Mouse (Mus musculus) CH12F3 (cell line): ENCODE data around the gene Hfm1.

ENCODE experiments used
- in situ Hi-C: fragments of 300-500 bp; cut with MboI; formaldehyde crosslinking; loops from 2 replicates; pipeline ENCODE4 v1.14.3; 2020; ENCODE audit warnings: low sequenced_read_pairs

Gene Hfm1

DNA sequence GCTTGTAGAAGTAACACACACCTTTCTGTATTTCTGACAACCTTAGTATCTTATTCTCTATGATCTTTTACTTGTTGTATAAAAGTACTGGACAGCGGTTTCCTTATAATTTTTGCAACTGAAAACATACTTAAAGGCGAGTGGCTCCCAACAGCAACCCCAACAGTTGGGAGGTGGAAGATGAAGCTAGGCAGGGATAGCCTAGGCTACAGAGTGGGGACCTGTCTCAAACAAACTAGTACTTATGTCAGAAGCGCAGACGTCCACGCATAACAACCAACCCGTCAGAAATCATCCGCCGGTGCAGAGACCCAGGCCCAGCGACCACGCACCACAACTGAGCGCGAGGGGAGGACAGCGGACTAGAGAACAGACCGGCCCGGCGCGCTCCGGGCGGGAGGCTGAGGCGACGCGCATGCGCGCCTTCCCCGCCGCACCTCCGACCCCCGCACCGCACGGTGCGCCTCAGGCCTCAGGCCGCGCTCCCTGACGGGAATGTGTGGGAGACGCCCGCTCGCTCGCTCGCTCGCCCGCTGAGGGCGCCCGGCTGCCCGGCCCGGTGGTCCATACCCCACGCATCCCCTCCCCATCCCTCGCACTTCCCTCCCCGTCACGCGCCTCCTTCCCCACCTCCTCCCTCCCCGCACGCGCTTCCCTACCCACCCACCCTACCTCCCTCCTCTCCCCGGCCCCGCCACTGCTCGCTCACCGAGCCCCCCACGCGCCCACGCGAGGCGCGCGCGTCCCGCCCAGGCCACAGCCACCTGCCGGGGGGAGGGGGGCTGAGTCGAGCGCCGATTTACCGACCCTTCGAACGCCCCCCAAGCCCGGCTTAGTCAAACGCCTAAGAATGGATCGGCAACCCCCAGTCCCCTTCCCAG, at the start of gene Hfm1:
TSS of gene Hfm1 (minus strand) at position 834 of the 881 bp plus-strand sequence.
- in situ Hi-C loops: no loop called here

DNA sequence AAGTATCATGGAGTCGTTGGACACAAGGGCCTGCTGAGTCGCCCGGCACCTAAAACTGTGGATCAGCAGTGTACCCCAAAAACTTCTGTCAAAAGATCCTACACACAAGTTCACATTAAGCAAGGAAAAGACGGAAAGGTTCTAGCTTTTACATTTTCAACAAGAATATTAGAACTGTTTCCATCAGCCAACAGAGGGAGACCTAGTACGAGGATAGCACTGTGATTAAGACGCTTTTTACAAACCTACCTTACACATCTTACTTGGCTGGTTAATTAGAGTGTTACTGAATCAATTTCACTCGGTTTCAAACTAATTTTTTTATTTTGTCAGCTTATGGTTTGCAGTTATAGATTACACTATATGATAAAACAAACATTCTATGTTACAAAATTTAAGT, 47.8 kb upstream of the Hfm1 start:
- in situ Hi-C loops: no loop called here

DNA sequence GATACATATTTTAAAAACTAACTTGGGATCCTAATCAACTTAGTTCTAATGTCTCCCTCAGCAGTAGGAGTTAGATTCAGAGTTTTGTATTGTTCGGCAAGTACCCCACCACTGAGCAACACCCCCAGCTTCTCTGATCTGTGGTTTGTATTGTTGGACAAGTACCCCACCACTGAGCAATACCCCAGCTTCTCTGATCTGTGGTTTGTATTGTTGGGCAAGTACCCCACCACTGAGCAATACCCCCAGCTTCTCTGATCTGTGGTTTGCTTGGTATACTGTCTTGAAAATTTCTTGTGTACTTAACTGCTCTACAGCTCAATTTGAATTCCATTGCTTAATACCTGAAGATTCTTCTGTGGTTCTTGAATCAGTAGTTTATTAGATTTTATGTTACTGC, 41.5 kb upstream of the Hfm1 start:
- in situ Hi-C loops: no loop called here

DNA sequence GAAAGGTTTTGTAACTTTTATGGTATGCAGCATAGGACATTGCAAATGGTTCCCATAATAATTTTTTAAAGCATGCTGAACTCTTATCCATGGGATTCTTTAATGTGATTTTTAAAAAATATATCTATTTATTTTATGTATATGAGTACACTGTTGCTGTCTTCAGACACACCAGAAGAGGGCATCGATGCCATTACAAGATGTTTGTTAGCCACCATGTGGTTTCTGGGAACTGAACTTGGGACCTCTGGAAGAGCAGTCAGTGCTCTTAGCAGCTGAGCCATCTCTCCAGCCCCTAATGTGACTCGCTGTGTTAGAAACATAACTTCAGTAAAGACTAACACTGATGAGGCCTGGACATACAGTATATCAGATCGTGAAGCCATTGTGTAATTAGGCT, 40.3 kb upstream of the Hfm1 start:
- in situ Hi-C loops: no loop called here

DNA sequence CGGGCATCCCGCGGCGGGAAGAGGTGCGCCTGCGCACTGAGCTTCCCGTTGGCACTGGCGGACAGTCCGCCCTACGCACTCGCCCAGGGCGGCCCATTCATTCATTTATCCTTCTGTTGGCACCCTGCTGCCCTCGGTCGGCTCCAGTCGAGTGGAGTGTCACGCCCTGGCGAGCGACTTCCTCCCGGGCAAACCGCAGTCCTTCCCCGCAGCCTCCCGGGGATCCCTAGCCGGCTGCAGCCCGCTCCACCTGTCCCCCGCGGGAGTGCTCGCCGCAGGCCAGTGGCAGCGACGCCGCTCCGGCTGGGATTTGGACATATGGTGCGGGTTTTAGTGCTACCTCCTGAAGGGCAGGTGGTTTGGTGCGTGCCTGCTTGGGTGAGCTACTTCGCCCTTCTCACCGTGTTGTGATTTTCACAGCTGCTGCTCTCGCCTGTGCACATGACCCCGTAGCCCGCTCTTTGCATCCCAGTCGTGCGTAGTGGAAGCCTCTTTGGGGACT, 38.4 kb upstream of the Hfm1 start:
- in situ Hi-C loops: no loop called here

DNA sequence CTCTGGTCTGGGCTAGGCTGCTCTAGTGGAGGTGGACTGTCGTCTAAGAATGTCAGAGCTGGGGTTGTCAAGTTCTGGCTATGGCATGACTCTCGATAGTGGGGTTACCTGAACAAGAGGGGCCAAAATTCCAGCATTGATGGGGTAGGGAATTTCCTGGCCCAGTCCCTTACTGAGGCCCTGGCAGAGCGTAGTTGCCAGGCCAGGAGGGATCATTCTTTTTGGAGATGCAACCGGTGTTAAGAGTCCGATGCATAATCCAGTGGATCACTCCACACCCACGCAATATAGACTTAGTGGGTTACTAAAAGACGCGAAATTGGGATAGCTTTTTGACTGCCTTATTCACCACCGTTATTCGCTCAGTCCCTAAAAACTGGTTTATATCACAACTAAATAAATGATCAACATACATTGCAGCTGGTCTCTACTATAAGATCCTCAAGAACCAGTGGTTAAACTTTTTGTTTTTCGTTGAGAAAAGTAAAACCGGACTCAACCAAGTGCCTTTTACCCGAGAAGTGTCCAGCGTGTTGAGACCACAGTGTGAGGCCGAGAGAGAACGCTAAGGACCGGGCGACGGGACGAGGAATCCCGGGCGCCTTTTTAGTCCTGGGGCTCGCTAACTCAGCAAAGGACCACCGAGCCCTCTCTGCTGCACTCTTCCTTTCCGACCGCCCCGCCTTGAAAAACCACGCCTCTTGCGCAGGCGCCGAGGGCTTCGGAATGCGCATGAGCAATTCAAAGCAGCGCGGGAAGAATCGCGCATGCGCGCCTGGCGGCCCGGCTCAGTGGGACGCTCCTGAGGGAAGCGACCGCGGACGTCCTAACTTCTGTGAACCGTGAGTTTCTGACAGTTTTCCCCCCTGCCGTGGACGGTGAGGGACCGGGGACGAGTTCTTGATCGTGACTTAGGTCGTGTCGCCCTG, 37.7 kb upstream of the Hfm1 start, which contains the start of gene Cdc7:
TSS of gene Cdc7 (plus strand) at position 739 of the 929 bp plus-strand sequence.
- in situ Hi-C loops: no loop called here

DNA sequence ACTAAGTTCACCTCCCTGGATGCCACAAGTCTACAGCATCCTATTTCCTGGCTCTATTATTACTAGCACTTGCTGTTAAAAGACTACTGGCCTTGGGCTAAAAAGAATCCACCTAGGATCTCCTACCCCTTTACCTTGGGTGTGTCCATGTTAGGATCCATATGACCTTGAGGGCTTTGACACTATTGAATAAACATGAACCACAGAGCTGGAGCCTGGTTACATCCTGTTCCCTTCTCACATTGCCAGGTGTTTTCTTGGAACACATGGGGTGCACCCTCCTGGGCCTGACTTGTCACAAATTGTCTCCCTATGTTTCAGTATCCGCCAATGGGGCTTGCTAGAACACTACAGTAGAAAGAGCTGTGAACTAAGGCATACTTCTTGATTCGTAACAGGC, 34.3 kb upstream of the Hfm1 start:
- in situ Hi-C loops: no loop called here

DNA sequence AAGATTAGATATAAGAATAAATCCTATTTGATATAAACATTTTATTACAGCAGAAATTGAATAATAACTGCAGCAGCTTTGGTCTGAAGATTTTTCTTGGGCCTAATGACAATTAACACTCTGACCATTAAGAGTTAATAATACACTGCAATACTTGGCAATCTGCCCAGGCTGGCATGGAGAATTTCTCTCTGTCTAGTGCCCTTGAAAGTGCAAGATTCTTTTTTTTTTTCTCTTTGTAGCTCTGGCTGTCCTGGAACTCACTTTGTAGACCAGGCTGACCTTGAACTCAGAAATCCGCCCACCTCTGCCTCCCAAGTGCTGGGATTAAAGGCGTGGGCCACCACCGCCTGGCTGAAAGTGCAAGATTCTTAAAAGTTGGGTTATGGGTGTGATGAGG, 32.9 kb upstream of the Hfm1 start:
- in situ Hi-C loops: no loop called here

DNA sequence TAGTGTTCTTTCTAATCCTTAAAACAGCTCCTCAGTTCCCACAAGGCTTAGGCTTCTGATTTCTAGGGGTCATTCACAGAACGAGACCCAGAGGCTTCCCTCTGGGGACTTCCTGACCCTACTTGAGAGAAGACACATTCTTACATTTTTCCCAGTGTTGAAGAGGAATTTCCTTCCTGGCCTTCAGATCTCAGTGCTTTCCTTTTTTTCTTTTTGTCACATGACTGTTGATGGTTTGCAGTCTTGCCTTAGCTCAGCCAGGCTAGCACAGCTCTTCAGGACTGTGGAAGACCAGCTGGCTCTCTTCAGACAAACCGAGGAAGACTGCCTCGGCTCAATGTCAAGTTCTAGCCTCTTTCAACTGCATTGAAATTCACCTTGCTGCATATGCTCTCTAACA, 30.3 kb upstream of the Hfm1 start:
- in situ Hi-C loops: no loop called here

DNA sequence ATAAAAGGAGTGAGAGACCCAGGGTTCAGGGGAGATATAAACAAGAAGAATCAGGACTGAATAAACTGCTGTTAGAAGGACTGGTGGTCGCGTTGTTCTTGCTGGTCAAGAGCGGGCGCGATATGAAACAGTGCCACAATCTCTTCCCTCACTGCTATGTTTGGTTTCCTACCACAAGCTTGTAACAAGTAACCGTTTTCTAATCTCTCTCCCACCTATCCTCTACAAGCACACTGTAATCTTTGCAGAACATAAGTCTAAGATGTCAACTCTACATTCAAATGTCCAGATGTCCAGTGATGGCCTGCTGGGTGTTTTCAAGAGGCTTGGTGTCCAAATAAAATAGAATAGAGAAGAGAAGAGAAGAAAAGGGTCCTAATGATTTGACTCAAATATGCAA, 22.6 kb upstream of the Hfm1 start:
- in situ Hi-C loops: no loop called here

DNA sequence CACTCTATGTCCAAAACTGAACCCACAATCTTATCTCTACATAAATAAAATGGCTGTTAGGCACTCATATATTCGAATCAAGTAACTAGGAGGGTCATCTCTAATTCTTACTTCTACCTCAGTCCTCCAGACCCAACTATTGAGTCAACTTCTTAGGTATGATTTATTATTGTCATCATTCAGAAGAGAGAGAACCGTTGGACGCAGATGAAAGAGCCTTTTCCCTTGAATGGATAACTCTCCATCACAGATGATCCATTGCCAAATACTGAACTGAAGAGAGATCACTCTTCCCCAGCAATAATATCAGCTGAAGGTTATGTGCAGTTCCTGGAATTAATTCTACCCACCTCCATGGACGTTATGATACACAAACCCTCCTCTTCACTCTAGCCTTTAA, 20.2 kb upstream of the Hfm1 start:
- in situ Hi-C loops: no loop called here

DNA sequence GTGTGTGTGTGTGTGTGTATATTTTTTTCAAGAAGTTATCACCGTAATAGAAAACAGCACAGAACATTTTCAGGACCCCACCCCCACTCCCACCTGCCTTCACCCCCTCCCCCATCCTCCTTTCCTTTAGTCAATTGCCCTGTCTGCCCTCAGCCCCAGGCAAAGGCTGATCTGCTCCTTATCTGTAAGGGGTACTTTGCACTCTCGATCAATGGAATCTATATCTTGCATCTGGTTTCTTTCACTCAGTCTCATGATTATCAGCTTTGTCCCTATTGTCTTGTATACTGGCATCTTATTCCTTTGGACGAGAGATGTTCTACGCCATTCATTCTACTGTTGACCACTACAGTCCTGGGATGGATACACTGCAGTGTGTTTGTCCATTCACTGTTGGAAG, 1.9 kb upstream of the Hfm1 start:
- in situ Hi-C loops: no loop called here

DNA sequence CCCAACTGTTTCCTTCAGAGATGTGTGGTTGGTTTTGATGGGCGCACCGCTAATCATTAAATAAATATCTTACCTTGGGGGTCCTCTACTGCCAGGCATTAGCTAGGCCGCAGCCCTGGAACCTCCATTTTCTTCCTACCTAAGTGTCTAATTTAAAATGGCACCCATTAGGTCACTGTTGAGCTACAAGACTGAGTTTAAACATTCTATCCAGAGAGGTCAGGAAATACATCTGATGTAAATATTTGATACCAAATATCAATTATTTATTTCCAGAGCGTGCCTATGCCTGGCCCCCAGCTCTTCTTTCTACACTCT, 207 bp upstream of the Hfm1 start:
- in situ Hi-C loops: no loop called here

DNA sequence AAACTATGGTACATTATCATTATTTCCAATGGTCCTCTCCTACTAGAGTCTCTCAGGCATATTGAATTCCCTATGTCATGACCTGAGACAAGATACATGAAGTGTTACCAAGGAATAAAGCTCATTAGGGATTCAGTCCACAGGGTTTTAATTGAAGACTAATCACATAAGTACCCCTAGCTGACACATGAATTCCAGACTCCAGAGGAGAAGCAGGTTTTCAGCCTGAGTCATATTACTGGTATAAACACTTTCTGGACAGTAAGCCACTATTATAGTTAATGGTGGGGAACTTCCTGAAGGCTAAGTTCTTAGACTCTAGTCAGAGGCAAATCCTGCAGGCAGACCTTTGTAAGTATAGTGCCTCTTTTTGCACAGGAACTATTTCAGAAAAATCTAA, 6.8 kb downstream of the Hfm1 start:
- in situ Hi-C loops: no loop called here

DNA sequence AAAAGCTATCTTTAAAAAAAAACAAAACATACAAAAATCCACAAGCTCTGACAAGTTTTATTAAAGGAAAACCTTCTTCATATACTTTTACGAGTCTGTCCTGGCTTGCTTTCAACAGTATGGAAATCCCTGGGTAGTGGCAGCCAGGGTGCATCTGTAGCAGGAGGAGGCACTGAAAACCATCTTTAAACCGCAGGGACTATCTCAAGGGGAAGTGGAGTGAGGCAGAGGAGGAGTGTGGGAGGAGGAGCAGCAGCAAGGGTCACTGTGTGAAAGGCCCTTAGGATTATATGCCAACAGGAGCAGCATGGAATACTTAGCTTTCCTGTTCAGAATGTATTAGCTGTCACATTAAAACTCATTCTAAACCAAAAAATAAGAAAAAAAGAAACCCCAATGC, 29.2 kb downstream of the Hfm1 start:
- in situ Hi-C loops: no loop called here

DNA sequence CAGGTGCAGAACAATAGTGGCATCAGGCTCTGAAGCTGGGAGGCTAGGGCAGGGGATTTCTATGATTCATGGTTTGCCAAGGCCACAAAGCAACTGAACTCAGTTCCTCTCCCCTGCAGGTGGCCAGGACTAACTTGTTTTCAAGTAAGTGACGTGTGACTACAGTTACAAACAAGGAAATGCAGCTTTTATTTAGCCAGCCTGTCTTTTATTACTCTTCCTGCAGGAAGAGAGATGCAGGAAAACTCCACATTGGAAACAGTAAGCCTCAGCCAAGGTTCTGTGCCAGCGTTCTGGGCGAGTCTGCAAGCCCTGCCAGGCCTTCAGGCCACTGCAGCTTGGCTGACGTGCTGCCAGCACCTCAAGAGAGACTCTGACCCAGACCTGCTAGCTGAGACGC, 34.3 kb downstream of the Hfm1 start:
- in situ Hi-C loops: no loop called here

DNA sequence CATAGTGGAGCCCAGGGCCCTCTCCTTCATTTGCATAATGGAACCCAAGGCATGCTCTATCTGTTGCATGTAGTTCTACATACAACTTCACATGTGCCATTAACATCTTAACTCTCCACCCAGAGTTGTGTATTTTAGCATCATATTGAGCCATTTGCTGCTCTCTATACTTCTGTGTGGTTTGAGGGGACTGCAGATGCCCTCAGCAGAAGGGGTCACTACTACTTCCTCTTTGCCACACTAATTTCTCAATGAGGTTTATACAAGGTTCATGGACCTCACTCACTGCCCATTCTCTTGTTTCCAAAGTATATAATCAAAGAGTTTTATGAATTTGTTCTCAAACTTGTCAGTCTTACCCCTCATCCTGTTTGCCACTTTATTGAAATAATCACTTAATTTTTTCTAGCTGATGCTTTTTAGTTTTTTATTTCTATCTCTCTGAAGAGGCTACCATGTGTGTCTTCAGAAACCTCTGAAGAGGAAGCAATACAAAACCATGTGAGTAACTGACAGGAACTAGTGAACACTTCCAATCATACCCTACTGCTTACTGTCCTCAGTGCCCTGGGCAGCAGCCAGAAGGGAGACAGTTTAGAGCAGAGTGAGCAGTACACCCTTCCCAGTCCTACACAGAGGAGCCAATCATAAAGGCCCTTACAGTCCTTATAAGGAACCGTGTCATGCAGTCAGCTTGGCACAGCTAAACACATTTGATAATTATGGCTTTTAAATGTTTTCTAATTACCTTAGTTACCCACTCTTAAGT, 38.6 kb downstream of the Hfm1 start:
- in situ Hi-C loops: no loop called here

DNA sequence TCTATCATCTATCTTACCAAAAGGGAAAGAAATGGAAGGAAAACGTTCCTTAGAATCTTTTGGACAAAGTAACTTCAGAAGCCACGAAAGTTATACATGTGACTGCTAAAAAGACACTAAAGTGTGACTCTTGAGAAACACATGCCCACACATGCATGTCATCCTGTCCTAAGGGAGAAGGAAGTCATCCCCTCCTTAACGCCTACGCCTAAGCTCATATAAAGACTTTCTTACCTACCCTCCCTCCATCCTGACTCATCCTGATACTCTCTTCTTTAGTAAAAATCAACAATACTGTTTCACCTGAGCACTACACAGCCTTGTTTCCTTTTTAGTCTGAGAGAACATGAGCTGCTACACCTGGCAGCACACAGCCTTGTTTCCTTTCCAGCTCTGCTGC, 40.6 kb downstream of the Hfm1 start:
- in situ Hi-C loops: no loop called here

DNA sequence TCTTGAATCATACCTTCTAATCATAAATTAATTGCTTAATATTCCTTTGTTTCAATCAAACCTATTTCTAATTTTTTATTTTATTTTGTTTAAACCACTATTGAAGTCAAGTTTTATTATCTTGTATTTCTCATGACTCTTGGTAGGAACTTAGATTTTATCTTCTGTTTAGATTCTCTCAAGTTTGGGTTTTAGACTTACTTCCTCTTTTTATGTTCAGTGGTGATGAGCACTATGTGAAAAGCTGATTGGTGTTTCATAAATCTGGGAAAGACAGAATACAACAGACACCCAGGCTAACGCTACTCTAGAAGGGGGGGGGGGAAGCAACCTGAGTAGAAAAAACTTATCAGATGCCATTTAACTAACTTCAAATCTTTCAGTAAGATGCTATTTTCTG, 49.7 kb downstream of the Hfm1 start:
- in situ Hi-C loops: no loop called here

DNA sequence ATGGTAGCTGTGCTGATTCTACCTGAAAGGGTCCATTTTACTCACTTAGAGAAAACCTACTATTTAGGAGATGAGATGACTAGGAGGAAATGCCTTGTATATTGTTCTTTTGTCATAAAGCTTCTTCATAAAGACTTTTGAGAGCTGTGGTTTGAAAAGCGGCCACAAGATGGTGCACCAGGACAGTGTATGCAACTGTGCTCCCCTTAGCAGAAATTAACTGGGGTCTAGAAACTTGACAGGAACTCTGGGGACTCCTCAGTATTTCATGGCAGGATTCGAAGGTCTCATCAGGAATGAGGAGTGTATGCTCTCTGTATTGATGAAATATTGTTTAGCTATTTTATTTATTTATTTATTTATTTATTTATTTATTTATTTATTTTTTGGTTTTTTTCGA, 65.7 kb downstream of the Hfm1 start:
- in situ Hi-C loops: no loop called here

DNA sequence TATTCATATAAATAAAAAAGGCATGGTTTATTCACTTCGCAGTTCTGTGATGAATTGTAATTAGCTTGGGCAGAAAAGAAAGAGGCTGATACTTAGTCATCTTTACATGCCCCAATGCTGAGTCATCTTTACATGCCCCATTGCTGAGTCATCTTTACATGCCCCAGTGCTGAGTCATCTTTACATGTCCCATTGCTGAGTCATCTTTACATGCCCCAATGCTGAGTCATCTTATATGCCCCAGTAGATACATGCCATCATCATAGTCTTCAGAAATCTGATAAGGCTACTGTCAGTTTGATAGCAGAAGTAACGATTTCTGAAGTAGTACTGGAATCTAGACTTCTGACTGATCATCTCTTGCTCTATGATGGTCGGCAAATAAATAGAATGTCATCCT, 72.8 kb downstream of the Hfm1 start:
- in situ Hi-C loops: loop anchor here (10.0 kb wide), 1 partner anchor 462 kb away; no protein-coding TSS in a partner anchor
